Mouse (Mus musculus) hindbrain, postnatal 0 days (tissue): Measurements from ENCODE around the gene Sf3b6. TPM values are rescaled to one million over a fixed set of nuclear protein-coding genes. Genes with fewer than 3 reads are reported as not detected.

Experiments
- ATAC-seq: fragments of 200-750 bp; cut with Nextera tagmentation; 2 replicates; pipeline ENCODE4 v1.8.0; 2017; ENCODE audit warnings: mild to moderate bottlenecking, moderate TSS enrichment, moderate library complexity
- DNase-seq: peaks from one replicate; pipeline ENCODE4 v3.0.0-alpha.2; 2015; ENCODE audit warnings: low spot score
- H3K27ac ChIP-seq: fragments of 300-500 bp; sonication (generic); 2 replicates; pipeline ENCODE4 v1.5.1; 2014; ENCODE audit warnings: mild to moderate bottlenecking
- H3K27me3 ChIP-seq: fragments of 300-500 bp; sonication (generic); 2 replicates; pipeline ENCODE4 v1.6.1; 2014; ENCODE audit warnings: low read length, mixed read lengths; ENCODE audit not compliant: insufficient read depth
- H3K36me3 ChIP-seq: fragments of 300-500 bp; sonication (generic); 2 replicates; pipeline ENCODE4 v1.6.1; 2014; ENCODE audit warnings: low read length, mixed read lengths; ENCODE audit not compliant: insufficient read depth
- H3K4me1 ChIP-seq: fragments of 300-500 bp; sonication (generic); 2 replicates; pipeline ENCODE4 v1.6.1; 2014; ENCODE audit warnings: antibody characterized with exemption, low read length, mixed read lengths; ENCODE audit not compliant: insufficient read depth
- H3K4me2 ChIP-seq: fragments of 300-500 bp; sonication (generic); 2 replicates; pipeline ENCODE4 v1.6.1; 2014; ENCODE audit warnings: low read depth, mild to moderate bottlenecking, low read length, moderate library complexity, mixed read lengths
- H3K4me3 ChIP-seq: fragments of 300-500 bp; sonication (generic); 2 replicates; pipeline ENCODE4 v1.5.1; 2014; ENCODE audit warnings: low read length
- H3K9ac ChIP-seq: fragments of 300-500 bp; sonication (generic); replicated peaks from 2 replicates; pipeline ENCODE4 v1.6.1; 2014; ENCODE audit warnings: mild to moderate bottlenecking, low read length, moderate library complexity, mixed read lengths
- H3K9me3 ChIP-seq: fragments of 300-500 bp; sonication (generic); 2 replicates; pipeline ENCODE4 v1.6.1; 2016; ENCODE audit warnings: low read length, mixed read lengths
- CTCF ChIP-seq: IDR thresholded peaks from 2 replicates; pipeline ENCODE4 v1.5.1; 2016; ENCODE audit warnings: antibody characterized with exemption, control low read depth, low read depth
- WGBS: fragments of 180-500 bp; shearing (Covaris S2); extraction: QIAGEN DNeasy Blood & Tissue Kit; methylation state at CpG from one replicate; pipeline ENCODE4 v1.1.7; 2014; 5-methylcytosine and 5-hydroxymethylcytosine counted together
- polyA plus RNA-seq: library from polyadenylated mRNA; unstranded; fragments of >200 nt; fragmentation: Nextera tagmentation; extraction: Ambion mirVana; gene quantifications from 2 replicates; pipeline ENCODE4 v1.2.1, GENCODE M21; 2015
- total RNA-seq: library from RNA; depleted of rRNA; stranded (reverse); fragments of >200 nt; gene quantifications from 2 replicates; pipeline ENCODE4 v1.2.3, GENCODE M21; 2014

Gene Sf3b6
- total and polyA plus RNA-seq, 2 experiments from 2014 or later: 64.7 to 299 TPM

DNA sequence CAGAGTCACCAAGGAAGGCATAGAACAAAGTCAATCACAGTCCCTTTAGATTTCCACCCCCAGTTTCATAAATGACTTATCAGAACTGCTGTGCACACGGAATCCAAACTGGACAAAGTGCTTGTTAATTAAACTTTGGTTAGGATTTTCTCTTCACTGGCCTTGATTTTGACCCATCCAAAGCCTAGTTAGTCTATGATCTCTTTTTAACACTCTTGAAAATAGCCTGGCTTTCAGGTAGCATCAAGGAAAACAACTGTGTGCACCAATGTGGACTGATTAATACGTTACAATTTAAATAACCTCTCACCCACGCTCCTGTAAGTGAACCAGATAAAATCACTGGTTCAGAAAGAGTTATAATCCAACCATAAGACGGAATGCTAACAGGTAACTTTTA, 6.3 kb upstream of the Sf3b6 start:
- ATAC-seq (no peak), DNase-seq (no peak)
- 73% methylated on average over 4 of the region's 4 CpGs for WGBS
- H3K4me3 ChIP-seq: no peak overlapping the region
- no peaks in the 10 kb centered on the region for H3K4me1 ChIP-seq
- TF ChIP-seq CTCF: no peak
- no peak overlapping the region for H3K27ac ChIP-seq
- H3K4me2 ChIP-seq: no peak overlapping the region
- no peak overlapping the region for H3K9ac ChIP-seq
- no peaks in the 10 kb centered on the region for H3K9me3 ChIP-seq
- no peaks in the 10 kb centered on the region for H3K27me3 ChIP-seq
- H3K36me3 ChIP-seq: no peaks in the 10 kb centered on the region

DNA sequence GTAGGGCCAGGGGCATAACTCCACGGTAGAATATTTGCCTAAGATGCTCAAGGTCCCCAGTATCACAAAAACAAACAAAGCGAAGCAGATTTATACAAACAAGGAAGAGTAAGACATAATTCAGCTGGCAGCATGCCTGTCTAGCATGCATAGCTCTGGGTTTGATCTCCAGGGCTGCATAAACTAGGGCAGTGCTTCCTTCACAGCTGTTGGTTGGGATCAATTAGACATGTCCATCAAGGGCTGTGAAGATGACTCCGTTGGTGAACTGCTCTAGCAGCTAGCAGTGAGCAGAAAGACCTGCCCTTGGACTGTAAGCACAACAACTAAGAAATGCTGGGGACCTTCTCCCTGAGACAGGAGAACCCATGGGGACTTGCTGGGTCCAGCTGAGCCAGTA, 5.6 kb upstream of the Sf3b6 start:
- no peak for DNase-seq
- Histone ChIP-seq H3K4me2 (no peak overlapping the region), H3K27ac (no peak overlapping the region), H3K4me3 (no peak overlapping the region), H3K9ac (no peak overlapping the region), H3K9me3 (no peaks in the 10 kb centered on the region), H3K36me3 (no peaks in the 10 kb centered on the region), H3K4me1 (no peaks in the 10 kb centered on the region), H3K27me3 (no peaks in the 10 kb centered on the region)
- no peak for TF ChIP-seq CTCF
- no peak for ATAC-seq
- WGBS: 75% methylated on average over 3 of the region's 3 CpGs

DNA sequence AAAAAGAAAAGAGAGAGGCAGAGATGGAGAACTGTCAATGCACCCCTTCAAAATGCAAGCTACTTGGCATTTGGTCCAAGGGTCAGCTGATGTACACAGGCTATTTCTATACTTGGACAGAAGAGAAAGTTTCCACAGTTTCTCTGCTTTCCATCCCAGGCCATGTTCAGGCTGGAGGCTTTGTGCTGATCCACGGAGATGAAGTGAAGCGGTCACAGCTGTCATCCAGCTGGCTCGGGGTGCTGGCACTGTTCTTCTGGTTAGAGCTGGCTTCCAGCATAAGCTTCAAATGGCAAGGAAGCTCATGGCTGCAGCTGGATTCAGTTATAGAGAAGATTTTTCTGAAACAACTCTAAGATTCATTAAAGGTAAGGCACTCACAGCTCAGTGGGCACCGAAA, 3.7 kb upstream of the Sf3b6 start:
- no peak for TF ChIP-seq CTCF
- DNase-seq (peak; percentile 23), ATAC-seq (no peak)
- Histone ChIP-seq H3K36me3 (no peaks in the 10 kb centered on the region), H3K4me1 (peaks cover 5% of the 10 kb centered on the region; the same call in 1 of the 2 replicates), H3K4me2 (no peak overlapping the region), H3K4me3 (no peak overlapping the region), H3K27ac (no peak overlapping the region), H3K9me3 (no peaks in the 10 kb centered on the region), H3K27me3 (no peaks in the 10 kb centered on the region), H3K9ac (no peak overlapping the region)
- 85% methylated on average over 4 of the region's 4 CpGs for WGBS

DNA sequence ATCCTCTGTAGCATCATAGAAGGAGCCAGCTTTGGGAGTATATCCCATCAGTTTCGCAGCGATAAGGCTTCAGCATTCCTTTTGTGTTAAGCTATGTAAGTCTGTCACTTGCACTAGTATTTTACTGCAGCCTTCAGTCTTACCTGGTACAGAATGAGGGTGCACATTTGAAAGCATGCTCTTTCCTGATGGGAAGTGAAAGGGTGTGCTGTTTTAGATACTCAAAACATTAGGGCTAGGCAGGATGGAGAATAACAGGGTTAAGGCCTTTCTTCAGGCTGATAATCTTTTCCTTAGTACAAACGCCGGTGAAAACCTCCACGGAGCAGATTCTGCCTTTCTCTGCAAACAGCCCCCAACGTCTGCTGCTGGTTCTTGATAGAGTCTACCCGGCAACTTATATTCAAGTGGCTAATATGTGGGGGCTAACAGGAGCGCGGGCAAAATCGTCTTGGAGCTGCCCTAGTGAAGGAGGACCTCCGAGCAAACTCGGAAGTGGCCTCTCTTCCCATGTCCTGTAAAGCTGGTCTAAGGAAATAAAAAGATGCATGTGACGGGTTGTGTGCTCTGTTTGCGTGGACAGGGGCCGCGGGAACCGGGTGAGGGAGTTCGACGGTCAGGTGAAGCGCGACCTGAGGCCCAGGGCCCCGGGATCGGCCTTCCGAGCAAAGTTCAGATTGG, 524 bp upstream of the Sf3b6 start:
- no peaks in the 10 kb centered on the region for H3K27me3 ChIP-seq
- H3K36me3 ChIP-seq: peaks cover 4% of the 10 kb centered on the region; the same call in 1 of the 2 replicates
- peak overlapping the region; percentile 71 for H3K4me2 ChIP-seq
- no peak for TF ChIP-seq CTCF
- no peaks in the 10 kb centered on the region for H3K9me3 ChIP-seq
- peak overlapping the region; percentile 88 for H3K27ac ChIP-seq
- peak overlapping the region; percentile 63 for H3K4me3 ChIP-seq
- DNase-seq: no peak
- H3K9ac ChIP-seq: peak overlapping the region; percentile 61
- peak; percentile 75; the same call in 1 of the 2 replicates for ATAC-seq
- H3K4me1 ChIP-seq: peaks cover 9% of the 10 kb centered on the region; the same call in 1 of the 2 replicates
- WGBS: 8% methylated on average over 23 of the region's 24 CpGs

DNA sequence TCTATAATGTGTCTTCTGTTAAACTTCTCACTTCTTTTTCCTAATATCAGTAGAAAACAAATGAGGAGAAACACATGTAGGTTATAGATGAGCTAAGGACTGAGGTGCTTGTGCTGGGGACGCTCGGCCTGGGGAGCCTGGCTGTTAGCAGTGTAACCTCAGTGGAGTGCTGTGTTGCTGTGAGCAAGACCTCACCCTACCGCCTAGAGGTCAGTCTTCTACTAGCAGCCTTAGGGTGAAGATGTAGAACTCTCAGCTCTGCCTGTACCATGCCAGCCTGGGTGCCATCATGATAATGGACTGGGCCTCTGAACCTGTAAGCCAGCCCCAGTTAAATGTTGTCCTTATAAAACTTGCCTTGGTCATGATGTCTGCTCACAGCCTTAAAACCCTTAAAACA, 9.9 kb downstream of the Sf3b6 start:
- 80% methylated on average over 3 of the region's 3 CpGs for WGBS
- no peaks in the 10 kb centered on the region for H3K9me3 ChIP-seq
- H3K4me1 ChIP-seq: no peaks in the 10 kb centered on the region
- DNase-seq (no peak), ATAC-seq (no peak)
- peaks cover 27% of the 10 kb centered on the region for H3K36me3 ChIP-seq
- H3K27ac ChIP-seq: no peak overlapping the region
- TF ChIP-seq CTCF: no peak
- H3K9ac ChIP-seq: no peak overlapping the region
- no peaks in the 10 kb centered on the region for H3K27me3 ChIP-seq
- no peak overlapping the region for H3K4me3 ChIP-seq
- H3K4me2 ChIP-seq: no peak overlapping the region

DNA sequence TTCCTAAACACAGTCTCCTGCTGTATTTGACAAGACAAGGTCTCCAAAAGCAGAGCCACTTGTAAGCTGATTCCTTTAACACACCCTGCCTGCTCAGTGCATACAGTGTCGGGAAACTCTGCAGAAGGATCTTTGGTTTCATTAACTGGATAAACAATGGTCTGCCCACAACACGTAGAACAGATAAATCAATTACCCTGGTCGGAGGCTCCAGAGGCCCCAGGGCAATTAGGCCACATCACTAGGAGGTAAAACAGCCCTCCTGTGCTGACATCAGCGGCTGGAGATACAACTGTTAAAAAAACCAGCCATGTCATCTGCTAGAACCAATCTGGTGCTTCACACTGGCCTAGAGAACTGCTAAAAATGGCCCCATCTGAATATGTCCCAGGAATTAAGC, 19.6 kb downstream of the Sf3b6 start:
- Histone ChIP-seq H3K36me3 (peaks cover 10% of the 10 kb centered on the region; the same call in 1 of the 2 replicates), H3K27ac (no peak overlapping the region), H3K27me3 (no peaks in the 10 kb centered on the region), H3K4me1 (0 out of 2 replicates have a peak, but pooled peaks cover 3% of the 10 kb centered on the region), H3K9me3 (no peaks in the 10 kb centered on the region), H3K4me3 (no peak overlapping the region), H3K9ac (no peak overlapping the region), H3K4me2 (no peak overlapping the region)
- no peak for ATAC-seq
- no peak for DNase-seq
- WGBS: 58% methylated on average over 4 of the region's 4 CpGs
- TF ChIP-seq CTCF: no peak

DNA sequence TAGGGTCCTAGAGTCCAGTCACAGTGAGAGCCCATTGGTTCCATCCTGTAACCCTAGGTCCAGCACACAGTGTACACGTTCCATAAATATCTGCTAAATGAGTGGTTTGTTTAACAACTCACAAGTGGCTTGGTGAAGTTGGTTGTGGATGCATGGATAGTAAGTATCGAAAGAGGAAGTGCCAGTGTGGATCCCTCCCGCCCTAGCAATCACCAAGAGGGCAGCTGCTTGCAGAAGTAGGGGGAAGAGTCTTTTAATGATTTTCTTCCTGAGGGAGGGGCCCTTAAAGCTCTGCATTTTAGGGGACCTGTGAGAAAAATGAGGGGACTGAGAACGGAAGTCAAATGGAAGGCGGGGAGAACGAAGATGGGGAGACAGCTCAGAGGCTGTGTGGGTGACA, 22.7 kb downstream of the Sf3b6 start:
- H3K27ac ChIP-seq: no peak overlapping the region
- H3K9me3 ChIP-seq: no peaks in the 10 kb centered on the region
- no peak overlapping the region; the same call in 1 of the 2 replicates for H3K4me3 ChIP-seq
- H3K4me2 ChIP-seq: peak overlapping the region; percentile 95
- TF ChIP-seq CTCF: no peak
- no peak for ATAC-seq
- 66% methylated on average over 6 of the region's 6 CpGs for WGBS
- H3K36me3 ChIP-seq: peaks cover 6% of the 10 kb centered on the region; the same call in 1 of the 2 replicates
- DNase-seq: no peak
- no peaks in the 10 kb centered on the region for H3K27me3 ChIP-seq
- peaks cover 3% of the 10 kb centered on the region; the same call in 1 of the 2 replicates for H3K4me1 ChIP-seq
- H3K9ac ChIP-seq: no peak overlapping the region
